Mouse (Mus musculus) spleen, postnatal 0 days (tissue): ENCODE results near the gene B3gntl1. TPM values are rescaled to one million over a fixed set of nuclear protein-coding genes. Genes with fewer than 3 reads are reported as not detected.

Experiments
- polyA plus RNA-seq: library from polyadenylated mRNA; unstranded; fragments of >200 nt; fragmentation: Nextera tagmentation; extraction: Ambion mirVana; gene quantifications from 2 replicates; pipeline ENCODE4 v1.2.1, GENCODE M21; 2015

B3gntl1 gene
- 3.1 and 4.3 TPM in 2 replicates for polyA plus RNA-seq

GRCm38 (mm10) chr11:121672990-121673572, at the start of gene B3gntl1:
TSS of gene B3gntl1 (minus strand) at chr11:121673153.

GRCm38 (mm10) chr11:121701244-121701643, 28.3 kb upstream of the B3gntl1 start, which contains the start of gene Metrnl:
TSS of gene Metrnl (plus strand) at chr11:121701544.

Other genes with a start within 250 kb of the B3gntl1 start
- 40.1 and 43.0 TPM in 2 replicates for gene Fn3k, start 238.2 kb downstream of the B3gntl1 start, polyA plus RNA-seq
- gene Tbcd, start 221.2 kb downstream of the B3gntl1 start, polyA plus RNA-seq, result 25.2 and 26.2 TPM in 2 replicates
- 0.44 and 0.48 TPM in 2 replicates for gene Zfp750, start 153.8 kb downstream of the B3gntl1 start, polyA plus RNA-seq
- 9.2 and 11.9 TPM in 2 replicates for gene Metrnl, start 28.4 kb upstream of the B3gntl1 start, polyA plus RNA-seq
- gene Ptchd3, start 157.1 kb upstream of the B3gntl1 start, polyA plus RNA-seq, result not detected in 2 replicates